Mouse (Mus musculus): ENCODE results near the gene Rnf114. TPM values are rescaled to one million over a fixed set of nuclear protein-coding genes. Genes with fewer than 3 reads are reported as not detected.

The Rnf114 gene
- polyA plus RNA-seq, 1 experiment: 116 TPM

DNA sequence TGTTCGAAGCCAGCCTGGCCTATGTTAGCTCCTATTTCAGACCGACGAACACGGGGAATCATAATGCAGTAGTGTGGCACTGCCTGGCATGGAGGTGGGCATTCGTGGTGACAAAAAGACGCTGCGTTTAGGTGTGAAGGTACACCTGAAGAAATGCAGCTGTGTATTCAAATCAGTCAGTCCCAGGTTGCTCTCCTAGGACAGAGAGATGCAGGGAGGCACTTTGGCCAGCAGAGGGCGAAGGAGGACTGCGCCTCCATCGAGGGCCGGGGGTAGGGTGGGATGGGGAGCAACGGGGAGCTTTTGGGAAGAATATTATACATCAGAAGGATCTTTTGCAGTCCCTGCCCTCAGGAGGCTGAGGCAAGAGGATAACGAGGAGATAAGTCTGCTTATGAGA lies 39.7 kb downstream of the Rnf114 start:
- H3K36me3 ChIP-seq (ENCODE audit: control insufficient read depth, insufficient read depth, low read length): no peaks in the 10 kb centered on the region
- H3K27ac ChIP-seq (ENCODE audit: insufficient read depth, low read depth, low read length): no peak overlapping the region
- 23% methylated on average over 13 of the region's 13 CpGs for WGBS
- no peaks in the 10 kb centered on the region for H3K27me3 ChIP-seq (ENCODE audit: control insufficient read depth, insufficient read depth, low read length)
- no peak overlapping the region for H3K4me3 ChIP-seq (ENCODE audit: low read depth, low read length)
- TF ChIP-seq POLR2A (IDR thresholded peaks at IDR 0.05; ENCODE audit: low read depth, low read length) (no peak), CTCF (IDR thresholded peaks at IDR 0.05; ENCODE audit: extremely low read depth, insufficient read length, insufficient replicate concordance, low read depth, low read length) (peak; percentile 97; the same call in 1 of the 2 replicates)
- H3K4me1 ChIP-seq (ENCODE audit: control insufficient read depth, insufficient read depth, insufficient read length, low read length): peaks cover 7% of the 10 kb centered on the region; the same call in 1 of the 2 replicates

GRCm38 (mm10) chr2:167533880-167534279 lies 41.4 kb downstream of the Rnf114 start:
- Histone ChIP-seq H3K27ac (ENCODE audit: insufficient read depth, low read depth, low read length) (no peak overlapping the region), H3K4me1 (ENCODE audit: control insufficient read depth, insufficient read depth, insufficient read length, low read length) (peaks cover 11% of the 10 kb centered on the region), H3K4me3 (ENCODE audit: low read depth, low read length) (no peak overlapping the region), H3K27me3 (ENCODE audit: control insufficient read depth, insufficient read depth, low read length) (no peaks in the 10 kb centered on the region), H3K36me3 (ENCODE audit: control insufficient read depth, insufficient read depth, low read length) (no peaks in the 10 kb centered on the region)
- TF ChIP-seq POLR2A (IDR thresholded peaks at IDR 0.05; ENCODE audit: low read depth, low read length) (no peak), CTCF (IDR thresholded peaks at IDR 0.05; ENCODE audit: extremely low read depth, insufficient read length, insufficient replicate concordance, low read depth, low read length) (no peak)

GRCm38 (mm10) chr2:167536320-167536945 lies 44.0 kb downstream of the Rnf114 start:
- Histone ChIP-seq H3K4me1 (ENCODE audit: control insufficient read depth, insufficient read depth, insufficient read length, low read length) (peaks cover 11% of the 10 kb centered on the region), H3K4me3 (ENCODE audit: low read depth, low read length) (no peak overlapping the region), H3K27me3 (ENCODE audit: control insufficient read depth, insufficient read depth, low read length) (no peaks in the 10 kb centered on the region), H3K36me3 (ENCODE audit: control insufficient read depth, insufficient read depth, low read length) (no peaks in the 10 kb centered on the region), H3K27ac (ENCODE audit: insufficient read depth, low read depth, low read length) (no peak overlapping the region)
- TF ChIP-seq POLR2A (IDR thresholded peaks at IDR 0.05; ENCODE audit: low read depth, low read length) (no peak), CTCF (IDR thresholded peaks at IDR 0.05; ENCODE audit: extremely low read depth, insufficient read length, insufficient replicate concordance, low read depth, low read length) (no peak)
- WGBS: 27% methylated on average over 10 of the region's 10 CpGs

DNA sequence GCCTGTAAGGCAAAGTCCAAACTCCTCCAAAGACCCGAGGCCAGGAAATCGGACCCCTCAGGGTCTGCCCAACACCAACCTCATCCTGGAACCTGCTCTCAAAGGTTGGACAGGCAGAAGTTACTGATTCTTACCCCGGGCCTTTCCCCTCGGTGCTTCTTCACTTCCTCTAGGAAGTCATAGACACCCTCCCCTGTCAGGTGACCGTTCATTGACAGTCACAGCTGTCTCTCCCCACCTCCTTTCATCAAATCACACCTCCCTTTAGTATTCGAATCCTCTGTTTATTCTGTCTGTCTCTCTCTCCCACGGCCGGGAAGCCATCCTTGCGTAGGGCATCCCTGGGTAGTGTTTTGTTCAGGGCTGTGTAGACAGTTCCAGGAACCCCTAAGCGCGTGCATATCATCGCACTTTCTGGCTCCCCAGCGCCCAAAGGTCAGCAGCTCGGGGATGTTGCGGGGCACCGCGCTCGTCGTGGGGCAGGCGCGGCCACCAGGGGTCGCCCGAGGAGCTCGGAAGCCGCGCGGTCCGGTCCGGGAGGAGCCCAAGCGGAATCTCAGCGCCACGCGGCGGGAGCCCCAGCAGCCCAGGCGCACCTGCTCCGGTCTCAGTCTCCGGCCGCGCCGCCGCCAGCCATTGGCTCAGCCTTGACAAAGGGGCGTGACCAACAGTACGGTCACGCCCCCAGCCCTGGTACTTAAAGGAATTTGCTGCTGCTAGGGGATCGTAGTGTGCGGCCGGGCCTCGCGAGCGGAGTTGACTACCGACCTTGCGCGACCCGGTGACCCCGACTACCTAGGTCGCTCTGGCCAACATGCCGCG lies 45.2 kb downstream of the Rnf114 start, which contains the start of gene Snai1:
TSS of gene Snai1 (plus strand) at position 720 of the 822 bp plus-strand sequence.
- Histone ChIP-seq H3K4me3 (ENCODE audit: low read depth, low read length) (peak within 1 kb of the TSS; percentile 64), H3K27me3 (ENCODE audit: control insufficient read depth, insufficient read depth, low read length) (no peaks in the 10 kb centered on the region), H3K4me1 (ENCODE audit: control insufficient read depth, insufficient read depth, insufficient read length, low read length) (peaks cover 11% of the 10 kb centered on the region), H3K36me3 (ENCODE audit: control insufficient read depth, insufficient read depth, low read length) (peaks cover 1% of the 10 kb centered on the region; the same call in 1 of the 2 replicates), H3K27ac (ENCODE audit: insufficient read depth, low read depth, low read length) (peak within 1 kb of the TSS; percentile 21)
- TF ChIP-seq CTCF (IDR thresholded peaks at IDR 0.05; ENCODE audit: extremely low read depth, insufficient read length, insufficient replicate concordance, low read depth, low read length) (peak; percentile 71), POLR2A (IDR thresholded peaks at IDR 0.05; ENCODE audit: low read depth, low read length) (peak; percentile 91)
- whole genome bisulfite sequencing: under 1% methylated on average over 58 of the region's 58 CpGs

GRCm38 (mm10) chr2:167538671-167539306 lies 46.3 kb downstream of the Rnf114 start:
- Histone ChIP-seq H3K27me3 (ENCODE audit: control insufficient read depth, insufficient read depth, low read length) (no peaks in the 10 kb centered on the region), H3K27ac (ENCODE audit: insufficient read depth, low read depth, low read length) (peak overlapping the region; percentile 21), H3K36me3 (ENCODE audit: control insufficient read depth, insufficient read depth, low read length) (peaks cover 1% of the 10 kb centered on the region; the same call in 1 of the 2 replicates), H3K4me1 (ENCODE audit: control insufficient read depth, insufficient read depth, insufficient read length, low read length) (peaks cover 14% of the 10 kb centered on the region), H3K4me3 (ENCODE audit: low read depth, low read length) (peak overlapping the region; percentile 64)
- TF ChIP-seq POLR2A (IDR thresholded peaks at IDR 0.05; ENCODE audit: low read depth, low read length) (no peak), CTCF (IDR thresholded peaks at IDR 0.05; ENCODE audit: extremely low read depth, insufficient read length, insufficient replicate concordance, low read depth, low read length) (no peak)
- WGBS: 63% methylated on average over 34 of the region's 34 CpGs

DNA sequence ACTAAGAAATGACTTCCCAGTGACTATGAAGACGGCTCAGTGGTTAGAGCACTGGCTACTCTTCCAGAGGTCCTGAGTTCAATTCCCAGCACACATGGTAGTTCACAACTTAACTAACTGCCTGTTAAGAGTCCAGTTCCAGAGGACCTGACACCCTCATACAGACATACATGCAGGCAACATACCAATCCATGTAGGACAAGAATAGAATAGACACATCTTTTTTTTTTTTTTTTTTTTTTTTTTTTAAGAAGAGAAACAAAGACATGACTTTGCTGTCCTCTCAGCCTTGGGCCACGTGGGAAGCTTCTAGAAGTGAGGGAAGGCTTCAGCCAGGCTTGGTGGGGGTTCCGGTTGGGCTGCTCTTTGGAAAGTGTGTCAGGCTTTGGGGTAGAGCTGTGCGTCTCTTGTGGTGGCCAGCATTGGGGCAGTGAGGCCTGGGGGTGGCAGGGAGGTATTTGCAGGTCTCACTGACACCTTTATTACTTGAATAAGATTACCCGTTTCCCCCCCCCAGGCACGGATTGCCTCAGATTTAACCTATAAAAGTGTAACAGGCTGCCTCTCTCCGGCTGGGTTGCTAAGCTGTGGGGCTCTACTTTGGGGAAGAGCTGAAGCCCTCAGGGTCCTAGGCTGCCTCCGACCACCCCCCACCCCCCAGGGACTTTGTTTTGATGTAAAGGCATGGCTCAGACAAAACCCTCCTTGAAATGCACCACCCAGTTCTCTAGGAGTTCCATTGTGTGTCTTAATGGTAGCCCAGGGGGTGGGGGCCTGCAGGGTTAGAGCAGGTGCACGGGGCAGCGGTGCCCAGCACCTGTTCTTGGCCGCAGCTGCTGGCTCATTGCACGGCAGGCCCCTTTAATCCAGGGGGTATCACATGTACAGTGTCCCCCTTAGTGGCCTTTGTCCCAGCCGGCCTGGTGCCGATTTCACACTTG lies 47.4 kb downstream of the Rnf114 start:
- peaks cover 1% of the 10 kb centered on the region; the same call in 1 of the 2 replicates for H3K36me3 ChIP-seq (ENCODE audit: control insufficient read depth, insufficient read depth, low read length)
- TF ChIP-seq CTCF (IDR thresholded peaks at IDR 0.05; ENCODE audit: extremely low read depth, insufficient read length, insufficient replicate concordance, low read depth, low read length): no peak
- TF ChIP-seq POLR2A (IDR thresholded peaks at IDR 0.05; ENCODE audit: low read depth, low read length): no peak
- H3K4me3 ChIP-seq (ENCODE audit: low read depth, low read length): peak overlapping the region; percentile 40
- H3K27ac ChIP-seq (ENCODE audit: insufficient read depth, low read depth, low read length): peak overlapping the region; percentile 21; the same call in 1 of the 2 replicates
- 55% methylated on average over 14 of the region's 14 CpGs for WGBS
- H3K4me1 ChIP-seq (ENCODE audit: control insufficient read depth, insufficient read depth, insufficient read length, low read length): peaks cover 14% of the 10 kb centered on the region
- H3K27me3 ChIP-seq (ENCODE audit: control insufficient read depth, insufficient read depth, low read length): no peaks in the 10 kb centered on the region
